Mouse (Mus musculus) limb, embryonic 14.5 days (tissue): Measurements from ENCODE around the gene Ttf2. TPM values are rescaled to one million over a fixed set of nuclear protein-coding genes. Genes with fewer than 3 reads are reported as not detected.

Experiments
- ATAC-seq: fragments of 200-750 bp; cut with Nextera tagmentation; 2 replicates; pipeline ENCODE4 v1.8.0; 2017; ENCODE audit warnings: low read depth, moderate number of reproducible peaks, moderate TSS enrichment; ENCODE audit not compliant: low FRiP score
- DNase-seq: peaks from one replicate; pipeline ENCODE4 v3.0.0-alpha.2; 2015; ENCODE audit warnings: low spot score
- H3K27ac ChIP-seq: fragments of 300-500 bp; sonication (generic); replicated peaks from 2 replicates; pipeline ENCODE4 v1.5.1; 2014; ENCODE audit warnings: low read depth, mild to moderate bottlenecking, low read length, moderate library complexity, mixed read lengths
- H3K27me3 ChIP-seq: fragments of 300-500 bp; sonication (generic); 2 replicates; pipeline ENCODE4 v1.6.1; 2014; ENCODE audit warnings: low read length, mixed read lengths; ENCODE audit not compliant: control insufficient read depth, insufficient read depth
- H3K36me3 ChIP-seq: fragments of 300-500 bp; sonication (generic); 2 replicates; pipeline ENCODE4 v1.6.1; 2014; ENCODE audit warnings: mild to moderate bottlenecking, low read length, moderate library complexity, mixed read lengths; ENCODE audit not compliant: control insufficient read depth, insufficient read depth
- H3K4me1 ChIP-seq: fragments of 300-500 bp; sonication (generic); 2 replicates; pipeline ENCODE4 v1.6.1; 2014; ENCODE audit warnings: antibody characterized with exemption, low read length, mixed read lengths; ENCODE audit not compliant: control insufficient read depth, insufficient read depth
- H3K4me2 ChIP-seq: fragments of 300-500 bp; sonication (generic); replicated peaks from 2 replicates; pipeline ENCODE4 v1.6.1; 2014; ENCODE audit warnings: low read depth, mild to moderate bottlenecking, low read length, moderate library complexity; ENCODE audit not compliant: severe bottlenecking
- H3K4me3 ChIP-seq: fragments of 300-500 bp; sonication (generic); replicated peaks from 2 replicates; pipeline ENCODE4 v1.5.1; 2014; ENCODE audit warnings: low read length
- H3K9ac ChIP-seq: fragments of 300-500 bp; sonication (generic); 2 replicates; pipeline ENCODE4 v1.6.1; 2014; ENCODE audit warnings: mild to moderate bottlenecking, low read depth, low read length, moderate library complexity; ENCODE audit not compliant: severe bottlenecking
- H3K9me3 ChIP-seq: fragments of 300-500 bp; sonication (generic); 2 replicates; pipeline ENCODE4 v1.6.1; 2016; ENCODE audit warnings: low read length; ENCODE audit not compliant: control insufficient read depth
- POLR2A ChIP-seq: fragments of 200-500 bp; IDR thresholded peaks from 2 replicates; pipeline ENCODE4 v1.8.0; 2012; ENCODE audit warnings: inconsistent platforms, mild to moderate bottlenecking, moderate library complexity, borderline replicate concordance; ENCODE audit not compliant: insufficient read depth, insufficient read length; ENCODE audit errors: extremely low read depth
- WGBS: fragments of 180-500 bp; shearing (Covaris S2); extraction: QIAGEN DNeasy Blood & Tissue Kit; methylation state at CpG from one replicate; pipeline ENCODE4 v1.1.7; 2014; 5-methylcytosine and 5-hydroxymethylcytosine counted together
- polyA plus RNA-seq, 2 experiments: library from polyadenylated mRNA; depleted of rRNA in 1 of 2; stranded (reverse) in 1 of 2; unstranded in 1 of 2; fragments of >200 nt; fragmentation: Nextera tagmentation in 1 of 2; extraction: Ambion mirVana in 1 of 2; gene quantifications; 2 replicates each; pipeline versions ENCODE4 v1.2.1 to v1.2.3; 2012 to 2014

The Ttf2 gene
- polyA plus RNA-seq, 2 experiments: 14.0 TPM

GRCm38 (mm10) chr3:101013005-101013404 lies 43.5 kb upstream of the Ttf2 start:
- TF ChIP-seq POLR2A: no peak
- ATAC-seq: no peak
- Histone ChIP-seq H3K36me3 (no peaks in the 10 kb centered on the region), H3K4me2 (no peak overlapping the region), H3K4me3 (no peak overlapping the region), H3K27me3 (no peaks in the 10 kb centered on the region), H3K9me3 (no peaks in the 10 kb centered on the region), H3K4me1 (0 out of 2 replicates have a peak, but pooled peaks cover 6% of the 10 kb centered on the region), H3K27ac (no peak overlapping the region), H3K9ac (no peak overlapping the region)
- 93% methylated on average over 10 of the region's 10 CpGs for WGBS
- no peak for DNase-seq

- 85% methylated on average over 8 of the region's 8 CpGs for WGBS
- Histone ChIP-seq H3K4me2 (no peak overlapping the region), H3K9ac (no peak overlapping the region), H3K36me3 (no peaks in the 10 kb centered on the region), H3K27me3 (no peaks in the 10 kb centered on the region), H3K4me3 (no peak overlapping the region), H3K27ac (no peak overlapping the region), H3K9me3 (no peaks in the 10 kb centered on the region), H3K4me1 (peaks cover 6% of the 10 kb centered on the region; the same call in 1 of the 2 replicates)
- ATAC-seq (no peak), DNase-seq (no peak)
- no peak for TF ChIP-seq POLR2A
Observed at GRCm38 (mm10) chr3:101012597-101012996, 43.1 kb upstream of the Ttf2 start.

GRCm38 (mm10) chr3:101012131-101012571 lies 42.7 kb upstream of the Ttf2 start:
- DNase-seq (no peak), ATAC-seq (peak; percentile 44; the same call in 1 of the 2 replicates)

DNA sequence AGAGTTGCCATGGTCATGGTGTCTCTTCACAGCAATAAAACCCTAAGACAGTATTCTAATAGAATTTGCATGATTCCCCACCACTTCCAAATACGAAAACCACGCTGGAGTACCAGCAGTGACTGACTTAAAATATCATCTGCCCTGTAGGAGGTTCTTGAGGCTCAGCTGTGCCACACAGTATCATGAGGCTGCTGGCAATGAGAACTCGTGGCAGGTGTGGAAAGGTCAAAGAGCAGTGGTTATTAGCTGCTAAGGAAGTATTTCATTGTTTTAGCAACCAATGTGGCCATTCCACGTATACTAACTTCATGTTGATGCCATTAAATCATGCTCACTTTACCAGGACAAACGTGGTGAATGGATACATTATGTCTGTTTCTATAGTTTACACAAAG lies 41.7 kb upstream of the Ttf2 start:
- H3K4me2 ChIP-seq: no peak overlapping the region
- ATAC-seq (no peak), DNase-seq (no peak)
- H3K27ac ChIP-seq: no peak overlapping the region
- no peak overlapping the region for H3K9ac ChIP-seq
- no peaks in the 10 kb centered on the region for H3K36me3 ChIP-seq
- no peak for TF ChIP-seq POLR2A
- 50% methylated on average over 5 of the region's 5 CpGs for WGBS
- no peaks in the 10 kb centered on the region for H3K9me3 ChIP-seq
- no peaks in the 10 kb centered on the region for H3K27me3 ChIP-seq
- H3K4me1 ChIP-seq: peaks cover 14% of the 10 kb centered on the region; the same call in 1 of the 2 replicates
- H3K4me3 ChIP-seq: no peak overlapping the region

More at GRCm38 (mm10) chr3:101012131-101012571, 42.7 kb upstream of the Ttf2 start:
- Histone ChIP-seq H3K27me3 (no peaks in the 10 kb centered on the region), H3K9ac (no peak overlapping the region), H3K4me3 (no peak overlapping the region), H3K4me2 (no peak overlapping the region), H3K9me3 (no peaks in the 10 kb centered on the region), H3K4me1 (peaks cover 6% of the 10 kb centered on the region; the same call in 1 of the 2 replicates), H3K27ac (no peak overlapping the region), H3K36me3 (no peaks in the 10 kb centered on the region)
- TF ChIP-seq POLR2A: no peak
- 42% methylated on average over 10 of the region's 10 CpGs for WGBS

DNA sequence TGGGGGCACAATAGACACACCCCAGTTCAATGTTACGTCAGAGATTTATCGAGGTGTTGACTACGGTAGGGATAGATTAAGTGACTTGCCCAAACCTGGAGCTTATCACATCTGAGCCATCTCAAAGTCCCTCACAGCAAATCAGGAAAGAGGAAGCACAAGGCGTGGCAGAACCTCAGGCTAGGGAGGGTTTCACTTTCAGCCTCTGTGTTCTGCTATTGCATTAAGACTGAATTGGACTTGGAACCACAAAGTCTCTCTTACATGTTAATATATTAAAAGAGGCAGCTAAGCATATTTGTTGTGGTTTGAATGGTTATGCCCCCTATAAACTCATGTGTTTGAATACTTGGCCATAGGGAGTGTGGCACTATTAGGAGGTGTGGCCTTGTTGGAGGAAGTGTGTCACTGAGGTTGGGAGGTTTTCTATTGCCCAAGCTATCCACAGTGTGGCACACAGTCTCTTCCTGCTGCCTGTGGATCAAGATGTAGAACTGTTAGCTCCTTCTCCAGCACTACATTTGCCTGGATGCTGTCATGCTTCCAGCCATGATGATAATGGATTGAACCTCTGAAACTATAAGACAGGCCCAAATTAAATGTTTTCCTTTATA lies 41.2 kb upstream of the Ttf2 start:
- DNase-seq: no peak
- ATAC-seq: no peak

More for the DNA sequence above, 41.2 kb upstream of the Ttf2 start:
- no peak overlapping the region for H3K4me2 ChIP-seq
- H3K4me3 ChIP-seq: no peak overlapping the region
- no peak overlapping the region for H3K27ac ChIP-seq
- H3K27me3 ChIP-seq: no peaks in the 10 kb centered on the region
- no peaks in the 10 kb centered on the region for H3K9me3 ChIP-seq
- no peak for TF ChIP-seq POLR2A
- 97% methylated on average over 4 of the region's 4 CpGs for WGBS
- peaks cover 16% of the 10 kb centered on the region; the same call in 1 of the 2 replicates for H3K4me1 ChIP-seq
- no peak overlapping the region for H3K9ac ChIP-seq
- no peaks in the 10 kb centered on the region for H3K36me3 ChIP-seq
